Mouse (Mus musculus) thymus, adult 2 months (tissue): ENCODE data around the gene Pnma5.

Experiments
- CTCF ChIP-seq: fragments of 200-500 bp; IDR thresholded peaks from 2 replicates; pipeline ENCODE4 v1.5.1; 2012; ENCODE audit warnings: mild to moderate bottlenecking, control low read depth, low read length, moderate library complexity, borderline replicate concordance; ENCODE audit not compliant: control insufficient read depth, poor library complexity, insufficient read depth; ENCODE audit errors: extremely low read depth
- POLR2A ChIP-seq: fragments of 200-500 bp; IDR thresholded peaks from 2 replicates; pipeline ENCODE4 v1.6.1; 2012; ENCODE audit warnings: mild to moderate bottlenecking, low read length, control low read depth, moderate library complexity; ENCODE audit not compliant: control insufficient read depth, poor library complexity, insufficient read depth; ENCODE audit errors: extremely low read depth

DNA sequence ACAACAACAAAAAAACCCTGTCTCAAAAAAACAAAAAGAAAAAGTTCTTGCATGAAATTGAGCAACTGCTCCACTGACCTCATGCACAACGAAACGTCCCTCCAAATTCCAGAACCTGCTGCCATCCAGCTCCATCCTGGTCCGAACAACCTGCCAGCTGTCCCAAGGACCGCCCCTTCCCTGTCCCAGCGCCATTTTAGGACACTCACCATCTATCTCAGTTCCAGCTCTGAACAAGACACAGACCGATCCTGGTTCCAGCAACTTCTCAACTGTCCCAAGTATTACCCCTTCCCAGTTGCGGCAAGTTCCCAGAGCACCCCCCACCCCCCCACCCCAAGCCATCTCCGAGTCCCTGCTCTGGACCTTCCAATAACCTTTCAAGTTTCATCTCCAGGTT lies 1.9 kb upstream of the Pnma5 start:
- TF ChIP-seq POLR2A (no peak), CTCF (no peak)
